Mouse (Mus musculus) small intestine, adult 2 months (tissue): ENCODE measurements around the gene Tgds.

Experiments
- CTCF ChIP-seq: fragments of 200-500 bp; IDR thresholded peaks from 2 replicates; pipeline ENCODE4 v1.5.1; 2012; ENCODE audit warnings: low read depth, mild to moderate bottlenecking, control low read depth, inconsistent platforms, low read length, moderate library complexity, mixed read lengths; ENCODE audit not compliant: insufficient replicate concordance, insufficient read length; ENCODE audit errors: extremely low read depth
- POLR2A ChIP-seq: fragments of 200-500 bp; IDR thresholded peaks from 2 replicates; pipeline ENCODE4 v1.6.1; 2012; ENCODE audit warnings: low read depth, mild to moderate bottlenecking, control low read depth, inconsistent platforms, low read length, moderate library complexity

DNA sequence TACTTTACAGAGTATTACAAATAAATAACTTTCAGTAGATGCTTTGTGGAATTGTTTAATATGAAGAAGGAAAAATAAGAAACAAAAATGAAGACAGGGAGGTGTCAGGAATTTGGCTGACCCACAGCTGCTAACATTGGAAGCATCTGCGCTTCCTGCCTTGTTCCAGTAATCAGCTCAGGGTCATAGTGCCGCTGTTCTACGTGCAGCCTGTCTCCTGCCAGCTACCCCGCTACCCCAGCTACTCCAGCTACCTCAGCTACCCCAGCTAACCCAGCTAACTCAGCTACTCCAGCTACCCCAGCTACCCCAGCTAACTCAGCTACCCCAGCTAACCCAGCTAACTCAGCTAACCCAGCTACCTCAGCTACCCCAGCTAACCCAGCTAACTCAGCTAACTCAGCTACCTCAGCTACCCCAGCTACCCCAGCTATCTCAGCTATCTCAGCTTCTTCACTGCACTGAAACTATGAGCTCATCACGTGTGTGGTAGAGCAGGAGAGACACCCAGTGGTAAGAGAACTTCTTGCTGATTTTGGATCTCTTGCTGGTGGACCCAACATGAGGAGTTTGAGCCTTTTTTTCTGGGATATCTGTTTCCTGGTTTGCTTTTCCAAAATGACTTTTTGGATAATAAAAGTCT lies 19.2 kb upstream of the Tgds start:
- TF ChIP-seq CTCF (no peak), POLR2A (no peak)
